Mouse (Mus musculus) central nervous system, embryonic 11.5 days (tissue): Measurements from ENCODE around the gene Eif2b5. TPM values are rescaled to one million over a fixed set of nuclear protein-coding genes. Genes with fewer than 3 reads are reported as not detected.

ENCODE experiments used
- polyA plus RNA-seq: library from polyadenylated mRNA; depleted of rRNA; stranded (reverse); fragments of >200 nt; gene quantifications from 2 replicates; pipeline ENCODE4 v1.2.3, GENCODE M21; 2012; rRNA removed

The Eif2b5 gene
- 63.5 and 74.4 TPM in 2 replicates for polyA plus RNA-seq

GRCm38 (mm10) chr16:20498677-20499475, at the start of gene Eif2b5:
Gene Eif2b5, plus strand, starts transcription at chr16:20498817.

GRCm38 (mm10) chr16:20516726-20517201, 18.1 kb downstream of the Eif2b5 start, which contains the start of gene Dvl3:
Gene Dvl3, plus strand, starts transcription at chr16:20516982.

GRCm38 (mm10) chr16:20535296-20536080, 36.9 kb downstream of the Eif2b5 start, which contains the start of gene Ap2m1:
Gene Ap2m1, plus strand, starts transcription at chr16:20535478.

GRCm38 (mm10) chr16:20548096-20548948, 49.7 kb downstream of the Eif2b5 start, which contains the start of gene Abcf3:
Gene Abcf3, plus strand, starts transcription at chr16:20548577.

Other genes starting within 250 kb of the Eif2b5 start
- 74.6 and 97.9 TPM in 2 replicates for gene Parl, start 196.4 kb upstream of the Eif2b5 start, polyA plus RNA-seq
- not detected in 2 replicates for gene Cyp2ab1, start 173.4 kb upstream of the Eif2b5 start, polyA plus RNA-seq
- gene Abcc5, start 72.4 kb upstream of the Eif2b5 start, polyA plus RNA-seq = 146 and 153 TPM in 2 replicates
- 72.1 and 88.5 TPM in 2 replicates for gene Dvl3, start 18.2 kb downstream of the Eif2b5 start, polyA plus RNA-seq
- 439 and 679 TPM in 2 replicates for gene Ap2m1, start 36.7 kb downstream of the Eif2b5 start, polyA plus RNA-seq
- gene Abcf3, start 49.8 kb downstream of the Eif2b5 start, polyA plus RNA-seq = 56.9 and 58.1 TPM in 2 replicates
- 6.8 and 10.0 TPM in 2 replicates for gene Vwa5b2, start 90.7 kb downstream of the Eif2b5 start, polyA plus RNA-seq
- 15.6 and 20.6 TPM in 2 replicates for gene Eef1akmt4, start 112.8 kb downstream of the Eif2b5 start, polyA plus RNA-seq
- 0.23 TPM in 1 of 2 replicates, not detected in the other for gene Gm49333, start 112.8 kb downstream of the Eif2b5 start, polyA plus RNA-seq
- 21.2 and 26.8 TPM in 2 replicates for gene Alg3, start 112.9 kb downstream of the Eif2b5 start, polyA plus RNA-seq
- 10.4 and 10.6 TPM in 2 replicates for gene Camk2n2, start 122.5 kb downstream of the Eif2b5 start, polyA plus RNA-seq
- 11.9 and 13.3 TPM in 2 replicates for gene Ece2, start 131.0 kb downstream of the Eif2b5 start, polyA plus RNA-seq
- gene Psmd2, start 152.8 kb downstream of the Eif2b5 start, polyA plus RNA-seq = 237 and 241 TPM in 2 replicates
- 283 and 370 TPM in 2 replicates for gene Eif4g1, start 169.5 kb downstream of the Eif2b5 start, polyA plus RNA-seq
- gene Fam131a, start 194.4 kb downstream of the Eif2b5 start, polyA plus RNA-seq = 11.9 and 17.1 TPM in 2 replicates
- 100 and 107 TPM in 2 replicates for gene Polr2h, start 218.8 kb downstream of the Eif2b5 start, polyA plus RNA-seq
- gene Clcn2, start 218.9 kb downstream of the Eif2b5 start, polyA plus RNA-seq = 42.3 and 60.2 TPM in 2 replicates
- gene Chrd, start 234.3 kb downstream of the Eif2b5 start, polyA plus RNA-seq = 10.6 and 12.0 TPM in 2 replicates
- gene Thpo, start 235.7 kb downstream of the Eif2b5 start, polyA plus RNA-seq = 0.96 and 2.0 TPM in 2 replicates